Mouse (Mus musculus) lung, postnatal 10 days (tissue): ENCODE data around the gene Anapc7.

Experiments
- DNase-seq: peaks from one replicate; pipeline ENCODE4 v3.0.0; 2021

Anapc7 gene

GRCm38 (mm10) chr5:122421271-122422068, at the start of gene Anapc7:
Anapc7 (plus strand) TSS chr5:122421693.
- no peak for DNase-seq

GRCm38 (mm10) chr5:122372192-122372769, 49.2 kb upstream of the Anapc7 start, which contains the start of gene Fam216a:
Fam216a (minus strand) TSS chr5:122372364.
- DNase-seq: peak; percentile 100

GRCm38 (mm10) chr5:122372878-122373277, 48.6 kb upstream of the Anapc7 start:
- no peak for DNase-seq

GRCm38 (mm10) chr5:122377101-122377833, 44.2 kb upstream of the Anapc7 start:
- DNase-seq: no peak

GRCm38 (mm10) chr5:122378171-122378570, 43.3 kb upstream of the Anapc7 start:
- DNase-seq: no peak

- peak; percentile 82 for DNase-seq
These were observed 41.9 kb upstream of the Anapc7 start for GRCm38 (mm10) chr5:122379374-122380155.

GRCm38 (mm10) chr5:122390006-122390405, 31.5 kb upstream of the Anapc7 start:
- DNase-seq: no peak

- DNase-seq: no peak
These were observed 30.8 kb upstream of the Anapc7 start for GRCm38 (mm10) chr5:122390671-122391070.

- DNase-seq: no peak
These were observed 30.2 kb upstream of the Anapc7 start for GRCm38 (mm10) chr5:122391178-122391785.

- DNase-seq: peak; percentile 95
These were observed 29.7 kb upstream of the Anapc7 start, which contains the start of gene Arpc3 for GRCm38 (mm10) chr5:122391786-122392180. Arpc3 (plus strand) TSS chr5:122391878.

GRCm38 (mm10) chr5:122392227-122393004, 29.1 kb upstream of the Anapc7 start:
- DNase-seq: peak; percentile 30

GRCm38 (mm10) chr5:122393887-122394286, 27.6 kb upstream of the Anapc7 start:
- peak; percentile 86 for DNase-seq

- peak; percentile 84 for DNase-seq
These were observed 24.7 kb upstream of the Anapc7 start for GRCm38 (mm10) chr5:122396791-122397190.

- DNase-seq: no peak
These were observed 24.0 kb upstream of the Anapc7 start for GRCm38 (mm10) chr5:122397495-122397894.

GRCm38 (mm10) chr5:122399871-122400270, 21.6 kb upstream of the Anapc7 start:
- no peak for DNase-seq

GRCm38 (mm10) chr5:122400628-122401302, 20.7 kb upstream of the Anapc7 start:
- peak; percentile 71 for DNase-seq

GRCm38 (mm10) chr5:122401303-122401640, 20.2 kb upstream of the Anapc7 start:
- peak; percentile 77 for DNase-seq

GRCm38 (mm10) chr5:122402160-122402559, 19.3 kb upstream of the Anapc7 start:
- DNase-seq: no peak

- peak; percentile 74 for DNase-seq
These were observed 18.7 kb upstream of the Anapc7 start for GRCm38 (mm10) chr5:122402772-122403171.

- no peak for DNase-seq
These were observed 18.1 kb upstream of the Anapc7 start for GRCm38 (mm10) chr5:122403362-122403761.

GRCm38 (mm10) chr5:122405537-122405936, 16.0 kb upstream of the Anapc7 start:
- no peak for DNase-seq
